Mouse (Mus musculus) mesoderm, embryonic 11.5 days (tissue): ENCODE measurements around the gene Exosc8.

ENCODE experiments used
- DNase-seq: peaks from one replicate; pipeline ENCODE4 v3.0.0-alpha.2; 2012; ENCODE audit warnings: low read depth, low spot score

The Exosc8 gene

GRCm38 (mm10) chr3:54681310-54682204, 53.6 kb downstream of the Exosc8 start:
- DNase-seq, result no peak
